Mouse (Mus musculus) erythroblast, embryonic 14.5 days (primary cell): ENCODE data around the gene Ccdc187.

Source experiments
- GATA1 ChIP-seq: IDR thresholded peaks from 2 replicates; pipeline ENCODE4 v1.6.1; 2012; ENCODE audit warnings: low read length, inconsistent platforms, mixed read lengths
- TAL1 ChIP-seq: IDR thresholded peaks from 3 replicates; pipeline ENCODE4 v1.6.1; 2012; ENCODE audit warnings: low read length, inconsistent platforms, mixed read lengths

GRCm38 (mm10) chr2:26230253-26230652 lies 64.1 kb downstream of the Ccdc187 start:
- TF ChIP-seq GATA1 (no peak), TAL1 (no peak)
